Mouse (Mus musculus): ENCODE data around the gene Usp18. TPM values are rescaled to one million over a fixed set of nuclear protein-coding genes. Genes with fewer than 3 reads are reported as not detected.

The Usp18 gene
- total RNA-seq, 2 experiments from 2014 or later: 0.59 to 0.72 TPM

DNA sequence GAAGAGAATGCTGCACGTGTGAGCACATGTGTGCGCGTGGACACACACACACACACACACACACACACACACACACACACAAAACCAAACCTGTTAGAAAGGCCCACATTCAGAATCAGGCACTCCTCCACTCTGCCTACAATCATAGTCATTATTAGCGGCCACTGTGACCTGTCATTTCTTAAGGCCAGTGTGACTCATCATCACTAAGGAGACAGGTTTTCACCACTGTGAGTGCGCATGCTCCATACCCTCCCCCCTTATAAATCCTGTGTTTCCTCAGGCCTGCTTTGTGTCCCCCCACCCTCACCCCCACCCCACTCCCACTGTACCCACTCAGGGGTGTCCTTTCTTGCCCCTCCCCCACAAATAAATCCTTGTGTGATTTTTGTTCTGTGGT lies 38.4 kb downstream of the Usp18 start:
- intact Hi-C loops (cut with DNase I): no loop called here

GRCm38 (mm10) chr6:121299317-121299716 lies 53.6 kb downstream of the Usp18 start:
- DNase-seq (ENCODE audit: low spot score in 2 of 2): no peak
- intact Hi-C loops (cut with DNase I): no loop called here

More for the DNA sequence above, 38.4 kb downstream of the Usp18 start:
- DNase-seq (ENCODE audit: low spot score in 2 of 2): no peak

GRCm38 (mm10) chr6:121299954-121300353 lies 54.2 kb downstream of the Usp18 start, which contains the start of gene Slc6a13:
TSS of gene Slc6a13 (plus strand) at chr6:121300227.
- intact Hi-C loops (cut with DNase I): no loop called here
- DNase-seq (ENCODE audit: low spot score in 2 of 2): no peak

DNA sequence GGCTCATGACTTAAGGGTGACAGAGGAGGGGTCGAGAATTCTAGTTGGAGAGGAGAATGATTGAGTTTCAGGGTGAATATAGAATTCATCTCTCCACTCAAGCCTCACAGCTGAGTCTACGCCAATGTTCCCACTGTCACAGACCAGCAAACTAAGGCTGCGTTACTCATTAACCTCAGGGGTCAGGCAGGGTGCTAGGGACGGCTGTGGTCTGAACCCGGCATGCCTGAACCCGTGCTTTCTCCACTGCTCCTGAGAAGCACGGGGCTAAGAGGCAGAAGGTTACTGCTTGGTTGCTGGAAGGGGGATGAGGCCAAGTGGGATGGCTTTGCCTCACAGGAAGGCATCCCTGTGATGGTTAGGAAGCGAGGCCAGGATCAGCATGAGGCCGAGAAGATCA lies 54.8 kb downstream of the Usp18 start:
- DNase-seq (ENCODE audit: low spot score in 2 of 2): no peak
- intact Hi-C loops (cut with DNase I): no loop called here

- DNase-seq (ENCODE audit: low spot score in 2 of 2): no peak
- intact Hi-C loops (cut with DNase I): no loop called here
Observed at GRCm38 (mm10) chr6:121303466-121304220, 57.9 kb downstream of the Usp18 start.

GRCm38 (mm10) chr6:121304630-121305029 lies 58.9 kb downstream of the Usp18 start:
- intact Hi-C loops (cut with DNase I): no loop called here
- DNase-seq (ENCODE audit: low spot score in 2 of 2): no peak

DNA sequence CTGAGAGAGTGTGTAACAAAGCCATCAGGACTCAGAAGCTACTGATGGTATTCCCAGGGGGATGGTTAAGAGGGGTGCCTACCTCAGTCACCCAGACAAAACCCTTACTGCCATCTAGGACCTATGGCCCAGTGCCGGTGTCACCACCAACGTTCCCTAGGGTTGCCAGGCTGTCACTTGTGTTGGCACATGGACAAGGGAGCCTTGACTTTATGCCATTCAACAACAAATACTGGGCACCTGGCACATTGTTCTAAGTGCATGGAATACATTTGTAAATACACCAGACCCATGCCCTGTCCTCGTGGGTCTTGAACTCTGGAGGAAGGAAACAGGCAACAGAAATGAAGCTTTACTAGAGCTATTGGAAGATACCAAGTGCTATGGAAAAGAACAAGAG lies 59.9 kb downstream of the Usp18 start:
- DNase-seq (ENCODE audit: low spot score in 2 of 2): no peak
- intact Hi-C loops (cut with DNase I): no loop called here

- DNase-seq (ENCODE audit: low spot score in 2 of 2): no peak
- intact Hi-C loops (cut with DNase I): no loop called here
Observed at GRCm38 (mm10) chr6:121310984-121311383, 65.3 kb downstream of the Usp18 start.

DNA sequence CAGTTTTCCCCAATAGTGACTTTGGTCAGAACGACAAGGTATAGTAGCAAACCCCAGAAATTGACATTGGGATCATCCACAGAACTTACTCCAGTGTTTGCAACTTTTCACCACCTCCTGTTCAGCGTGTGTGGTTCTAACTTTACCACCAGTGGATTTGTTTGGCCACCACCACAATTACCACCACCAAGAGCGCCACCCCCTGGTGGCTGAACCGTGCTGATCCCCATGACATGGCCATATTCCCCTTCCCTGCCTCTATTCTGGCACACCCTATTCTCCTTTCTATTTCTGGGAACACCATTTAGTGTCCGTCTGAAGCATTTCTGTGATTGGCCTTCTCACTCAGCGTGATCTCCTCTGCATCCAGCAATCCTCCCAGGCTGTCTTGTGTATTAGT lies 73.4 kb downstream of the Usp18 start:
- no peak for DNase-seq (ENCODE audit: low spot score in 2 of 2)

More for the DNA sequence above, 73.4 kb downstream of the Usp18 start:
- intact Hi-C loops (cut with DNase I): no loop called here

Other genes starting within 250 kb of the Usp18 start
- 100 to 1,000 TPM; 100 to 150 TPM for gene Mical3, start 114.9 kb upstream of the Usp18 start, total RNA-seq (2021)
- 10 to 100 TPM; 14.4 to 14.5 TPM for gene Pex26, start 62.2 kb upstream of the Usp18 start, total RNA-seq (2021)
- 1 to 10 TPM; 9.6 TPM for gene Tuba8, start 35.2 kb upstream of the Usp18 start, total RNA-seq (2021)
- gene Slc6a13, start 54.3 kb downstream of the Usp18 start, total RNA-seq (2021): 10 to 100 TPM; 12.4 to 18.9 TPM
- gene Slc6a12, start 97.2 kb downstream of the Usp18 start, total RNA-seq (2021): 1 to 10 TPM in 1 of 2 experiments, under 1 TPM in 1; 0.72 to 1.7 TPM
- gene Iqsec3, start 227.8 kb downstream of the Usp18 start, total RNA-seq (2021): 100 to 1,000 TPM; 101 to 112 TPM